Mouse (Mus musculus) adrenal gland, postnatal 14 days (tissue): ENCODE measurements around the gene Nav2. TPM values are rescaled to one million over a fixed set of nuclear protein-coding genes. Genes with fewer than 3 reads are reported as not detected.

Source experiments
- DNase-seq: peaks from one replicate; pipeline ENCODE4 v3.0.0; 2021; ENCODE audit warnings: mixed read lengths
- total RNA-seq: library from RNA; stranded (reverse); gene quantifications from 2 replicates; pipeline ENCODE4 v1.2.3, GENCODE M21; 2021

Nav2 gene
- total RNA-seq, 1 experiment from 2014 or later, result 14.2 TPM

DNA sequence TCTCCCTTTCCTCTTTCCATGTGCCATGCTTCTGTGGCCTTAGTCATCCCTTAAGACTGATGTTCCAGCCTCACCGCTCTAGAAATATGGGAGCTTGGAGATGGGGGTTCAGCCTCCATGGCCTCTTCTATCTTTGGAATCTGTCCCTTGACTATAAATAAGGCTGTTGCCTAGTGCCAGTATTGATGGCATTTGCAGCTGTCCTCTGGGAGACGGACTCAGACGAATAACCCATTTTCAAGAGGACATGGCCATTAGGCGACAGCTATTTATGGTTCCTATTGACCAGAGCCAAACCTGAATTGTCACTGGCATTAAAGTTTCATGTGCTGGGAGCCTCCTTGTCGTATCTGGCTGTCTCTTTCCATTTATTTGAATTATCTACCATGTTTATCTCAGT is 425.6 kb downstream of the Nav2 start:
- no peak for DNase-seq

DNA sequence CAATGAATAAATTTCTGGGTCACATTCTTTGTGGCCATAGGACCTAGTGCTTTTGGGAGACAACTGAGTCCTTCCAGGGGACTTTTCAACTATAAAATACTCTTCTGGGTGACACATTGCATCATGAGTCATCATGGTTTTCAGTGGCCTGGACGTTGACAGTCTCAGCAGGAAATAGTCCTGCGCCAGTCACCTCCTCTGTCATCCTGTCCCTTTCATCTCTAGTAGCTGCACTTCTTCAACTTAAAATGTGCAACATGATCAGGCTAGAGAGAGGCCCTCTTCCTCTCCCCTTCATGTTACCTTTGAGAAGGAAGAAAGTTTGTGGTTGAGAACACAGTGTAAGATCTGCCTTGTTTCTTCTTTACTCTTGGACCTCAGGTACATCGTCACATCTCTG is 426.5 kb downstream of the Nav2 start:
- no peak for DNase-seq

DNA sequence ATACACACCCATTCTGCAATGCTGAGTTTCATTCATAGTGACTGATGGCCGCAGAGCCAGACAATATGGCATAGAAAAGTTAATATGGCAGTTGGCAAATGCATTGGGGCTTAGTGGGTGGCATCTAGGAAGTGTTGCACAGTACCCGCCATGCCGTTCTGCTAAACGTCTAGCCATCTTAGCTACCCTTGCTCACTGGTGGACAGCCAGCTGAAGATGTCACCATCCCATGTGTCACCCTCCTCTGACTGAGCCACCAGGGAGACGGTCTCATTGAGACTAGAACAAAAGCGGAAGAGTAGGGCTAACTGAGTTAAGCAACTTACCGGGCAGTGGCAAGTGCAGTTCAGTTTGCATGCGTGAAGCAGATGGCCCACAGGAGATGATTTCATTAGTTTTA is 428.2 kb downstream of the Nav2 start:
- DNase-seq, result no peak

DNA sequence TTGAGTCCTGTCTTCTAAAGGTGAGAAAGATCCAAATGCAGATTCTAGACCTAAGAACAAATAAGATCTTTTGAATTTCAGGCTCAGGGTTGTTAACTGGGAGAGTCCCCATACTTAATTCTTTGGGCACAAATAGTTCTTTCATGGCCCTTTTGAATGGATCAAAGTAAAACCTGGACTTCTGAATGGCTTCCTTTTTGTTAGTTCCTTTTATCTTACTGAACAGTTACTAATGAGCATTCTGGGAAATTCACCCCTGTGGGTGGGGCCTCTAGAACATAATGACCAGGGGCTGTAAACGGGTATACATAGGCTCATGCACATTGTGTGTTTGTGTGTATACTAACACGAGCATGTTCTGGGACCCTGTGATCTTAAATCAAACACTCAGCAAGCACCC is 429.2 kb downstream of the Nav2 start:
- no peak for DNase-seq

DNA sequence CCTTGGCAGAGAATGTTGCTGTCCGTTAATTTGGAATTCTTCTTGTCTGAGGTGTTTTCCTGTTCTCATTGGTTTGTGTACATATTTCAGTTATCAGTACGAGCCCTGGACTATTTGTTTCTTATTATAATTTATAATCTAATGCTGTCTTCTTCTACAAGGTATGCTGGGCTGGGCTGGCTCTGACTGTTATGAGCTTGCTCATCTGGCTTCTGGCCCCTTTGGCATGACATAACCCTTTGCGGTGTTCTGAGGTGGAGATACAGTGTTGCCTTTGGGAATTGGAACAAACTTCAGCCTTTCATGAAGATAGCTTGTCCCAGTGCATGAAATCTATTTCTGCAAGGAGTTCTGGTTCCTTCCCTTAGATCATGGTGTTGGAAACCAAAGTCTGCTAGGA is 431.4 kb downstream of the Nav2 start:
- no peak for DNase-seq

DNA sequence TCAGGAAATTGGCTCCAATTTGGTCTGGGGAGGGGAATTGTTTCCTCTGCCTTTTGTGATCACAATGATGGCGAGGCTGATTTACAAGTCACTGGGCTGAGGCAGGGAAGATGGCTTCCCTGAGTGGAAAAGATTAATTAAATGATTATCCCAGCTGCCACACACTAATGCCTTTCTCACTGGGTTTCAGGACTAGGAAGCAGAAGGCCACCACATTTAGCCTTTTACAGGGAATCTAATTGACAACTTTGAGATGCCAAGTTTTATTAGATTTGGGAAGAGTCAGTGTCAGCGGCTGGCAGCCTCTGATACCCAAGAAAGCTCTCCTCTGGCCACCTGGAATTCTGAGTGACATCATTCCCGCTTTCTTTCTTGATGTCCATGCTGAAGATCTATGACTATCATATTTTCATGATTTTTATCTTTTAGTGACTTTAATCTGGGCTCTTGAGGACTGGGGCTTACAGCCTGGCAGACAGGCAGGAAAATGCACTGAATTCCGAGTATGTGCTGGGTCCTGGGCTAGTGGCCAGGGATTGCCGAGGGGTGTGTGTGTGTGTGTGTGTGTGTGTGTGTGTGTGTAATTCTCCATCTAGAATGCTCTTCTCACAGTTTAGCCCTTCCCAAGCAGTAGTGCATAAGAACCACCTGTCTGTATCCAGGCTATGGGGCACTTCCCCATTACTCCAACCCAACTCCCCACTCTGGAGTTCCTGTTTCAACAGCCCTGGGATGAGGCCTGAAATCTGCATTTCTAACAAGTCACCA is 432.8 kb downstream of the Nav2 start:
- no peak for DNase-seq

GRCm38 (mm10) chr7:49341919-49342529 is 433.5 kb downstream of the Nav2 start:
- DNase-seq, result peak; percentile 14

DNA sequence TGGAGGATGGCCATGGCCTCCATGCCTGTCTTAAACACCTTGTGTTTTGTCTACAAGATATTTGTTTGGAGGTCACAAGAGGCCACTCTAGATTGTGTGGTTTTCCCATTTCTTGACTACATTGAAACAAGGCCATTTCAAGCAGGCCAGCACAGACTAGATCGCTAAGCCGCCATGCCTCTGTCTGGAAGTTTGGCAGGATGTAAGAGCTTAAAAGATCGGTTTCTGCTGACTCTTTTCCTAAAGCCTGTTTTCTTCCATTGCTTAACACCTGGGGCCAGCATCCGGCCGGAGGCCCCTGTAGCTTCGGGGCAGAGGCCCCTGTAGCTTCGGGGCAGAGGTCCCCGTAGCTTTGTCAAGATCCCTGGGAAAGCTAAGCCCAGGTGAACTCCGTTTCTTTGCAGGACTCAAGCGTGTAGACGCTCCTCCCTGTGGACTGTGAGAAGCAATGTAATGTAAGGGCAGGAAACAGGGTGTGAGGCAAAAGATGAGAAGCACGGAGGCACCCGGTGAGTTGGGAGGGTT is 434.1 kb downstream of the Nav2 start:
- DNase-seq, result no peak

- no peak for DNase-seq
Measured at GRCm38 (mm10) chr7:49343081-49343600, 434.6 kb downstream of the Nav2 start.

- no peak for DNase-seq
Measured at GRCm38 (mm10) chr7:49343752-49344484, 435.4 kb downstream of the Nav2 start.

GRCm38 (mm10) chr7:49347338-49348272 is 439.1 kb downstream of the Nav2 start:
- no peak for DNase-seq

DNA sequence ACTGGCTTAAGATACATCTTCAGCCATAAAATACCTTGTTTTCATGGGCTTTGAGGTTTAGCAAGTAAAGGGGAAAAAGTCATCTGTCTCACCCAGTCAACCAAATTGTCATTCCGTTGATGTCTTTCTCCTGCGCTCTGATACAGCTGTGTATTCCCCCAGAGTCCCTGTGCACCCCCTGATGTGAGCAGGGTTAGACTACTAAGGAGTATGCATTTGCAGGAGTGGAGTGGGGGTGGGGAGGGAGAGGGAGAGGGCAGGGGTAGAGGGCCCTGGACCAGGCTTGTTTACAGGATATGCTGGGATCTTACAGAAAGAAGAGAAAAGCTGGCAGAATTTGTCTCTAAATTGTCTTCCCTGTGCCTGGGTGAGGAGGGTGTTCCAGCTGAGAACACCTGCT is 440.1 kb downstream of the Nav2 start:
- no peak for DNase-seq

DNA sequence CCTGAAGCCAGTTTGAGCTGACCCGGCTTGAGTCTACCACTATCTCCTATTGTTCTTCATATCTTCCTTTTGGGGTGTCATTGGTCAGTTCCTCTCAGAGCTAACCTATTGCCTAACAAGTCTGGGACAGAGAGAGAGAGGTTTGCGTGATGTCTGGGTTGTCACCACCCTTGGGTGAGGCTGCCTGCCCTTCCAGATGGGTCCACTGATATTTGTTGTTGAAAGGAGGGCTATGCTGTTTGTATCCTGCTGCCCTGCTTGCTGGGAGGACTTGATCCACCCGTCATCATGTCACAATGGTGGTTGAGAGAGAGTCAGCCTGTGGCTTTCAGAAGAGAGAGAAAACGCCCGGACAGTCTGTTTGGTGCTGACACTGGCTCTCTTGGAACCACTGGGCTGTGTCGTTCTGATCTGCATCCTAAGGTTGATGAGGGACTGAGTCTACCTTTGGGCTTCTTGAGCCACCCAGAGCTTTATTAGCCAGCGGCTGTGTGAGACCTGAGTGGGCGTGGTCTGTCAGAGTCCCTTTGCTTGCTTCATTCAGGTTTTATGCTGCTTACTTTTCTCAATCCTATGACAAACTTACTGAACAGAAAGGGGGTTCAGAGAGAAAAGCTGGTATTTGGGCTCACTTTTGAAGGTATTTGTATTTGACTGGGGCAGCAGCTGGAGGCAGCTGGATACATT is 441.9 kb downstream of the Nav2 start:
- no peak for DNase-seq

DNA sequence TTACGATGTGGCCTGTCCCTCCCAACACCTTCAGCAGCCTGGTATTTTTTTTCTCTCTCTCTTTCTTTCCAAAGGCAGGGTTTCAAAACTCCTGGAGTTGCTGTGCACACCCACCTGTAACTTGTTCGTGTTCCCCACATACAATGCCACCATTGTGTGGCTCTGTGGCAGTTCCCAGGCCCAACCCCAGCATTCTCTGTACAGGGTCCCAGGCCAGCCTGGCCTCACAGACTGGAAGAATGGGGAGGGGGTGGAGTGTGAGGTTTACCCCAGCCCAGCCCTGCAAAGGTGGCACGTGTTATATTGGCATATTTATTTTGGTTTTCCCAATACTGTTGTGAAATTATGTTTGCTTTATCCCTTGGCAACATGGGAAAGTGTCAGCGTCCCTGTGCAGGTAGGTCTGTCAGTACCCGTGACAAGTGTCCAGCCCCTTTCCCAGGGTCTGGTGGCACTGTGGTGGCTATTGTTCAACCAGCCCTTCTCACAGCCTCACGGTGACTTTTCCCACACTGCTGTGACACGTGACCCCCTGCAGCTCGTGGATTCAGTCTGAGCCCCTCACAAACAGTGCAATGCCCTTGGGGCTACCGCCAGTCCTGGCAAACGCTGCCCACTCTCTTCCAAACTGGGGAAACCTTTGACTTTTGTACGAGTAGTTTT is 443.2 kb downstream of the Nav2 start:
- no peak for DNase-seq

DNA sequence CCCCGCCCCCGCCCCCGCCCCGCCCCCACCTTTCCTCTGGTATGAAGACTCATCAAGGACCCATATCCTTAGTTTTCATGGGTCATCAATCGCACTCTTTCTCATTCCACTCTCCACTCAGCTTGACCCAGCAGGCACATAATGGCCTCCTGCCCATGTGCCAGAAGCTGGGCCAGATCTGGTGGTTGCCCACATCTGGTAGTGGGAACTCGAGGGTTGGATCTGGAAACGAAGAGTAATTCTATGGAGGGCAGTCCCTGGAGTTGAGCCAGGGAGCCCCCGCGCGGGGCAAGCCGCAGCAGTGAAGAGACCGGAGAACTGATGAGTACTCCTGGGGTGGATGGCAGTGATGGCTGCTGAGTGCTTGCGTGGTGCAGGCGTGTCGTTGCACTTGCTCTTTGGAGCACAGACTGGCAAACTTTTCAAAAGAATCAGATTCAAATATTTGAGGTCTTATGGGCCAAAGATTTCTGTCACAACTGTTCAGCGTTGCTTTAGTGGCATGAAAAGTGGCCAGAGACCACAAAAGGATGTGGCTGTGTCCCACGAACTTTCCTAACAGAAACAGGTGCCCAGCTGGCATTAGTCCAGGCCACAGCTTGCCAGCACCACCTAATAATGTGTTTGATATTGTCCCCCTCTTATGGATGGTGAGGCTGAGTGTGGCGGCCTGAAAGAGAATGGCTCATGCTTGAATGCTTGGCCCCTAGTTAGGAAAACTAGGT is 449.1 kb downstream of the Nav2 start:
- no peak for DNase-seq

- DNase-seq, result no peak
Measured at GRCm38 (mm10) chr7:49359120-49359519, 450.6 kb downstream of the Nav2 start.

DNA sequence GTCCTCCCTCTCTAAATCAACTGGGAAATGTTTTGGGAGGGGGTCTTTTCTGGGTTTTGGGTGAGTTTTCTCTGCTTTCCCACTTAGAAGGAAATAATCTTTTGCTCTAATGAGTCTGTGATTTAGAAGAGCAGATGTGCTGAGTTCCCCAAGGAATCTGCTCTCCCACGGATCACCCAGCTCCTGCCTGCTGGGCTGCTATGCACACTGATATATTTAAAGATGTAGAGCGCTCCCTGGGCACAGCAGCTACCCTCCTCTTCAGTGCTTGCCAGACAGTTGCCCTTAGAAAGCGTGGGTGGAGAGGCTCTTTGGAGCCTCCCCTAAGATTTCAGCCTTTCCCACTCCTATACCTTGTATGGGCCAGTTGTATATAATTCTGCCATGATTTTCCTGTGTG is 452.1 kb downstream of the Nav2 start:
- DNase-seq, result no peak

GRCm38 (mm10) chr7:49361465-49362090 is 453.1 kb downstream of the Nav2 start:
- DNase-seq, result no peak

DNA sequence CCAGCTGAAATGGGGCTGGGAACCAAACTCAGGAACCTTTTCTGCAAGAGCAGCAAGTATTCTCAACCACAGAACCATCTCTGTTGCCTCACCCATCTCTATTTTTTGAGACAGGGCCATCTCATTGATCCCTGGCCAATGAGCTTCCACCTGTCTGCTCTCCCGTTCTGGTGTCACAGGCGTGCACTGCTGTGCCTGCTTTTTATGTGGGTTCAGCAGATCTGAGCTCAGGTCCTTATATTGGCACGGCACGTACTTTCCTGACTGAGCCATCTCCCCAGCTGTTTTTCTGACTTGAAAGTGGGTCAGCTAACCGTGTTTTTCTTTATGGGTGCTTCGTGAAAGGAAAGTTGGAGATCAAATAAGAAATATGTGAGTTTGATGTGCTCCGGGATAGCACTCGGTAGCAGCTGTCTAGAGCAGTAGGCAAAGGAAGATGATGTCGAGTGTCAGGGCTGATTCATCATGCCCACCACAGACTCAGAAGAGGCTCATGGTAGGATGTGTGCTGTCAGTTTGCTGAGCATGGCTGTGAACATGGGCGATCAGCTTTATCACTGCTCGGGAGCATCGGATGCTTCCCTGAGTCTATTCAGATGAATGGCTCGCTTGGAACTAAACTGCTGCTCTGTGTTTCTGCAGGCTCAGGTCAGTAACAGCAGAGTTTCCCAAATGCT is 456.1 kb downstream of the Nav2 start:
- DNase-seq, result no peak
